Mouse (Mus musculus): Measurements from ENCODE around the gene Trmt10c.

- no peak for TF ChIP-seq CTCF (IDR thresholded peaks at IDR 0.05; ENCODE audit: borderline replicate concordance, control insufficient read depth, extremely low read depth, insufficient read depth, low read length, poor library complexity)
- no peak for TF ChIP-seq POLR2A (IDR thresholded peaks at IDR 0.05; ENCODE audit: control insufficient read depth, extremely low read depth, insufficient read depth, low read length, poor library complexity)
Measured at GRCm38 (mm10) chr16:56076121-56076869, 38.7 kb upstream of the Trmt10c start.
